ENCODE assay signal across 20 mouse cellular contexts in the genomic region with DNA sequence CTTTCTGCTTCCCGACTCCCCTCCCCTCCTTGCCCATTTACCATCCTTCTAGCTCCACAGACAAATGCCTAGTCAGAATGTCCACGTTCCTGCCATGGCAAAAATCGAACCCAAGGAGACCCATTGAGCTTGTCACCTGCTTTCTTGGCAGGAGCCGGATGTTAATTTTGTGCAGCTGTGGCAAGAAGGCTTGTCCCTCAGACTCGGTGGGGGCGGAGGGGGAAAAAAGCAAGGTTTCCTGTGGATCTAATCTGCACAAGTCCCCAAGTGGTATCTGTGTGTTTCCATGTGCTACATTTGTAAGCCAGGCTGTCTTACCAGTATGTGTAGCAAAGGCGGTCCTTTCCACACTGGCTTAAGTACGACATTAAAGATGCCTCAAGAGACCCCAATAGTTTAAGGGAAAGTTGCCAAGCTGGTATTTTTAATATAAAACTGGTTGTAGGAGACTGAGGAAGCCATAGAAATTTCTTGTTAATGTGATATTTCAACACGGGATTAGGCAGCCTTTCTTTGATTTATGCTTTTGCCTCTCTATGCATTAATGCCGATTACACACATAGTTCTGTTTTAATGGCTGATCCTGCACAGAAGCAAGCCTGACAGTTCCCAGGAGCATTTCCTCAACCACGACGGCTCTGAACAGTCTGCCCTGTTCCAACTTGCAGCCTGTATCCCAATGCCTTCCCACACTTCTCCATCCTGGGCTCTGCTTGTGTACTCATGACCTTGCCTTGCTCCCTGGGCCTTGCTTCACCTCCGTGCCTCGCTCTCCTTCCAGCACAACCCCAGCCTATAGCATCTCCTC.
DNase-seq lines count a peak whose midpoint lies in the region; ATAC-seq lines count a peak whose summit lies in the region.
"Had no signal": no experiment of that assay in that cellular context is flagged by ENCODE, and none has a peak within 500 bp of the region (broad histone marks: within the 10 kb centered on the region; RNA-seq: fewer than 3 reads in every experiment).

No protein-coding gene starts in this region.

- no peak overlapping the region for H3K4me2 ChIP-seq in embryonic facial prominence, embryonic 14.5 days (ENCODE audit: low read depth, low read length)
- peak overlapping the region; percentile 14; the same call in 1 of the 2 replicates for H3K4me2 ChIP-seq in limb, embryonic 13.5 days (replicated peaks)
- H3K4me2 ChIP-seq: heart, embryonic 13.5 days; intestine, embryonic 15.5 days; midbrain, embryonic 13.5 days had no signal

- H3K4me1 ChIP-seq in embryonic facial prominence, embryonic 14.5 days (ENCODE audit: control insufficient read depth, insufficient read depth, low read length) = peaks cover 15% of the 10 kb centered on the region
- peaks cover 9% of the 10 kb centered on the region; the same call in 1 of the 2 replicates for H3K4me1 ChIP-seq in embryonic facial prominence, embryonic 10.5 days
- peaks cover 23% of the 10 kb centered on the region for H3K4me1 ChIP-seq in limb, embryonic 13.5 days

- no peak overlapping the region for H3K27ac ChIP-seq in embryonic facial prominence, embryonic 14.5 days (replicated peaks; ENCODE audit: low read depth, low read length)
- no peak overlapping the region for H3K27ac ChIP-seq in embryonic facial prominence, embryonic 10.5 days (replicated peaks)
- H3K27ac ChIP-seq in limb, embryonic 13.5 days = no peak overlapping the region
- H3K27ac ChIP-seq: heart, embryonic 13.5 days; intestine, embryonic 15.5 days; midbrain, embryonic 13.5 days had no signal

- WGBS in embryonic facial prominence, embryonic 14.5 days = 33% methylated on average over 14 of the region's 14 CpGs
- WGBS in embryonic facial prominence, embryonic 10.5 days = 72% methylated on average over 14 of the region's 14 CpGs
- WGBS in limb, embryonic 13.5 days = 23% methylated on average over 14 of the region's 14 CpGs

- H3K9me3 ChIP-seq in embryonic facial prominence, embryonic 14.5 days (ENCODE audit: control insufficient read depth, low read length) = no peaks in the 10 kb centered on the region
- no peaks in the 10 kb centered on the region for H3K9me3 ChIP-seq in embryonic facial prominence, embryonic 10.5 days
- H3K9me3 ChIP-seq in limb, embryonic 13.5 days = no peaks in the 10 kb centered on the region
- H3K9me3 ChIP-seq: heart, embryonic 13.5 days; intestine, embryonic 15.5 days; midbrain, embryonic 13.5 days had no signal

- peak; percentile 85 for DNase-seq in embryonic facial prominence, embryonic 14.5 days (ENCODE audit: low spot score)
- DNase-seq in embryonic facial prominence, embryonic 10.5 days (ENCODE audit: low spot score) = no peak
- DNase-seq in T-cell, adult 2 months (ENCODE audit: low spot score) = peak; percentile 16
- DNase-seq in thymus, postnatal 10 days (ENCODE audit: low spot score in 2 of 2) = peak; percentile 58 to 68
- no peak for DNase-seq in layer of hippocampus, postnatal 10 days (ENCODE audit: low spot score in 2 of 2)
- DNase-seq in layer of hippocampus, adult 11-12 months (ENCODE audit: low spot score) = no peak
- DNase-seq: adrenal gland, postnatal 25 days; cerebellum, postnatal 36 days; heart, postnatal 4 days; kidney, postnatal 10 days; lung, adult 18-20 months; lung, postnatal 36 days; right cerebral cortex, adult 18-20 months had no signal

- 0 out of 2 replicates have a peak, but pooled peaks cover 3% of the 10 kb centered on the region for H3K27me3 ChIP-seq in embryonic facial prominence, embryonic 14.5 days (replicated peaks; ENCODE audit: control insufficient read depth, insufficient read depth, low read length)
- H3K27me3 ChIP-seq in embryonic facial prominence, embryonic 10.5 days (replicated peaks; ENCODE audit: low read depth, poor library complexity, severe bottlenecking) = peaks cover 14% of the 10 kb centered on the region
- peaks cover 29% of the 10 kb centered on the region for H3K27me3 ChIP-seq in limb, embryonic 13.5 days
- H3K27me3 ChIP-seq: intestine, embryonic 15.5 days; Patski had no signal

- peak; percentile 87 for ATAC-seq in embryonic facial prominence, embryonic 14.5 days (ENCODE audit: low read depth)
- ATAC-seq in limb, embryonic 13.5 days (ENCODE audit: low FRiP score, low read depth) = peak; percentile 74
- no peak for ATAC-seq in megakaryocyte, adult 5-6 weeks (ENCODE audit: poor library complexity, severe bottlenecking)
- ATAC-seq: intestine, embryonic 15.5 days; midbrain, embryonic 13.5 days; Patski had no signal

- no peaks in the 10 kb centered on the region for H3K36me3 ChIP-seq in embryonic facial prominence, embryonic 14.5 days (ENCODE audit: control insufficient read depth, insufficient read depth, low read length)
- no peaks in the 10 kb centered on the region for H3K36me3 ChIP-seq in embryonic facial prominence, embryonic 10.5 days (replicated peaks)
- no peaks in the 10 kb centered on the region for H3K36me3 ChIP-seq in limb, embryonic 13.5 days
- H3K36me3 ChIP-seq: heart, embryonic 13.5 days; intestine, embryonic 15.5 days; midbrain, embryonic 13.5 days had no signal

- no peak overlapping the region for H3K9ac ChIP-seq in embryonic facial prominence, embryonic 14.5 days (ENCODE audit: low read depth, low read length)
- H3K9ac ChIP-seq in limb, embryonic 13.5 days = no peak overlapping the region
- H3K9ac ChIP-seq: heart, embryonic 13.5 days; intestine, embryonic 15.5 days; midbrain, embryonic 13.5 days had no signal

- no peak overlapping the region for H3K4me3 ChIP-seq in embryonic facial prominence, embryonic 14.5 days (ENCODE audit: low read depth, low read length)
- no peak overlapping the region for H3K4me3 ChIP-seq in embryonic facial prominence, embryonic 10.5 days
- no peak overlapping the region for H3K4me3 ChIP-seq in limb, embryonic 13.5 days
- H3K4me3 ChIP-seq: heart, embryonic 13.5 days; intestine, embryonic 15.5 days; midbrain, embryonic 13.5 days; myocyte had no signal

Comparison
In these comparisons a context has a peak if more than half of its experiments do, and no peak if none do; other contexts are left out.
1. DNase-seq: peak in embryonic facial prominence, embryonic 14.5 days (single experiment), T-cell, adult 2 months (single experiment) and thymus, postnatal 10 days (2 of 2); none in embryonic facial prominence, embryonic 10.5 days (single experiment), layer of hippocampus, postnatal 10 days (0 of 2) and layer of hippocampus, adult 11-12 months (single experiment).